Mouse (Mus musculus) bone marrow macrophage, adult 2 months (primary cell): Measurements from ENCODE around the gene Mcrs1.

Experiments used
- CTCF ChIP-seq: IDR thresholded peaks from 2 replicates; pipeline ENCODE4 v1.5.1; 2012; ENCODE audit warnings: low read depth, mild to moderate bottlenecking, low read length, moderate library complexity
- POLR2A ChIP-seq: IDR thresholded peaks from 2 replicates; pipeline ENCODE4 v1.6.1; 2012; ENCODE audit warnings: mild to moderate bottlenecking, low read depth, low read length, borderline replicate concordance

GRCm38 (mm10) chr15:99224208-99224911 lies 27.4 kb downstream of the Mcrs1 start, which contains the start of gene Kcnh3:
- no peak for TF ChIP-seq CTCF
- TF ChIP-seq POLR2A, result no peak
